Mouse (Mus musculus) heart, adult 18-20 months (tissue): ENCODE data around the gene Inka2. TPM values are rescaled to one million over a fixed set of nuclear protein-coding genes. Genes with fewer than 3 reads are reported as not detected.

Experiments
- total RNA-seq, 2 experiments: library from RNA; stranded (reverse); gene quantifications; 2 replicates each; pipeline ENCODE4 v1.2.3; 2021

Inka2 gene
- total RNA-seq, 2 experiments from 2014 or later, result 16.4 to 16.5 TPM

Other genes starting within 250 kb of the Inka2 start
- 10 to 100 TPM; 11.4 to 11.5 TPM for gene Ddx20, start 17.0 kb upstream of the Inka2 start, total RNA-seq
- 100 to 1,000 TPM; 106 to 109 TPM for gene Rap1a, start 96.7 kb downstream of the Inka2 start, total RNA-seq
- gene Adora3, start 166.3 kb downstream of the Inka2 start, total RNA-seq, result not detected
- under 1 TPM in 1 of 2 experiments, not detected in 1; 0.30 TPM for gene Tmigd3, start 166.3 kb downstream of the Inka2 start, total RNA-seq
- under 1 TPM; 0.15 to 0.41 TPM for gene I830077J02Rik, start 228.1 kb downstream of the Inka2 start, total RNA-seq